Mouse (Mus musculus) spleen, adult 2 months (tissue): ENCODE results near the gene Ick. TPM values are rescaled to one million over a fixed set of nuclear protein-coding genes. Genes with fewer than 3 reads are reported as not detected.
"Not testable (repeated sequence)": the region's sequence is repeated elsewhere in the genome, so short reads cannot be mapped to it uniquely, and the experiment has no call there.

ENCODE experiments used
- DNase-seq, 2 experiments: peaks; one replicate each; pipeline versions ENCODE4 v3.0.0 to v3.0.0-alpha.2; 2012 to 2021; ENCODE audit warnings: low spot score in 2 of 2, low read depth in 1 of 2
- H3K27ac ChIP-seq: fragments of 200-500 bp; 2 replicates; pipeline ENCODE4 v1.5.1; 2012; ENCODE audit warnings: low read length, inconsistent platforms; ENCODE audit not compliant: insufficient read depth
- H3K27me3 ChIP-seq: fragments of 200-500 bp; 2 replicates; pipeline ENCODE4 v1.6.1; 2012; ENCODE audit warnings: mild to moderate bottlenecking, moderate library complexity, low read length, inconsistent platforms; ENCODE audit not compliant: control insufficient read depth, insufficient read depth
- H3K36me3 ChIP-seq: fragments of 200-500 bp; 2 replicates; pipeline ENCODE4 v1.6.1; 2012; ENCODE audit warnings: mild to moderate bottlenecking, low read length, inconsistent platforms; ENCODE audit not compliant: control insufficient read depth, insufficient read depth
- H3K4me1 ChIP-seq: fragments of 200-500 bp; 2 replicates; pipeline ENCODE4 v1.6.1; 2011; ENCODE audit warnings: inconsistent platforms; ENCODE audit not compliant: control insufficient read depth, insufficient read depth, insufficient read length
- H3K4me3 ChIP-seq: fragments of 200-500 bp; 2 replicates; pipeline ENCODE4 v1.5.1; 2011; ENCODE audit warnings: mild to moderate bottlenecking, inconsistent platforms; ENCODE audit not compliant: insufficient read depth, insufficient read length; ENCODE audit errors: extremely low read depth
- CTCF ChIP-seq: fragments of 200-500 bp; IDR thresholded peaks from 2 replicates; pipeline ENCODE4 v1.5.1; 2011; ENCODE audit warnings: mild to moderate bottlenecking, inconsistent platforms; ENCODE audit not compliant: insufficient read depth, insufficient read length, insufficient replicate concordance; ENCODE audit errors: extremely low read depth
- POLR2A ChIP-seq: fragments of 200-500 bp; IDR thresholded peaks from 2 replicates; pipeline ENCODE4 v1.6.1; 2011; ENCODE audit warnings: low read depth, low read length, inconsistent platforms
- WGBS: fragments of 180-500 bp; shearing (Covaris S2); methylation state at CpG from one replicate; pipeline ENCODE4 v1.1.7; 2018; 5-methylcytosine and 5-hydroxymethylcytosine counted together
- polyA plus RNA-seq: library from polyadenylated mRNA; depleted of rRNA; stranded (reverse); fragments of >200 nt; gene quantifications from 2 replicates; pipeline ENCODE4 v1.2.3, GENCODE M21; 2012; rRNA removed

The Ick gene
- 3.0 and 4.0 TPM in 2 replicates for polyA plus RNA-seq

DNA sequence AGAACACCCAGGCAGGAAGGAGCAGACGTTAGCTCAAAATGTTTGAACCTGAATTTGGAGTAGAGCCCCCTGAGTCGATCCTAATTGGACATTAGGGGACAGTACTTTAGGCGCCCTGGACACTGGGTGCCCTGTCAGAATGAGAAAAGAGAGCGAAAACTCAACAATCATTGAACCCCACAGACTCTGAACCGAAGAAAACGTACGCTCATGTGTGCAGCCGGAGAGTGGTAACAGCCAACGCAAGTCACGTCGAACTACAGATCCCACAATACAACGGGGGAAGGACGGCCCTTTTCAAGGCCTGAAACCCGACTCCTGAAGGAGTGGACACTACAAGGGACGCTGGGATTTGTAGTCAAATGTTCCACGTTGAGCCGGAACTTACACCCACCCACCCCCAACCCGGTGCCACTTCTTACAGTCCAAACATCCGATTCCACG, at the start of gene Ick, which contains the start of gene Fbxo9:
TSS of gene Ick (plus strand) at position 397 of the 444 bp plus-strand sequence.
TSS of gene Fbxo9 (minus strand) at position 270 of the 444 bp plus-strand sequence.
- WGBS: 0% methylated on average over 20 of the region's 20 CpGs
- peak; percentile 87 to 93 for DNase-seq
- Histone ChIP-seq H3K27me3 (no peaks in the 10 kb centered on the region), H3K4me1 (no peaks in the 10 kb centered on the region; the same call in 1 of the 2 replicates), H3K27ac (peak within 1 kb of the TSS; percentile 96), H3K36me3 (no peaks in the 10 kb centered on the region), H3K4me3 (peak within 1 kb of the TSS; percentile 81)
- TF ChIP-seq CTCF (no peak), POLR2A (no peak)

DNA sequence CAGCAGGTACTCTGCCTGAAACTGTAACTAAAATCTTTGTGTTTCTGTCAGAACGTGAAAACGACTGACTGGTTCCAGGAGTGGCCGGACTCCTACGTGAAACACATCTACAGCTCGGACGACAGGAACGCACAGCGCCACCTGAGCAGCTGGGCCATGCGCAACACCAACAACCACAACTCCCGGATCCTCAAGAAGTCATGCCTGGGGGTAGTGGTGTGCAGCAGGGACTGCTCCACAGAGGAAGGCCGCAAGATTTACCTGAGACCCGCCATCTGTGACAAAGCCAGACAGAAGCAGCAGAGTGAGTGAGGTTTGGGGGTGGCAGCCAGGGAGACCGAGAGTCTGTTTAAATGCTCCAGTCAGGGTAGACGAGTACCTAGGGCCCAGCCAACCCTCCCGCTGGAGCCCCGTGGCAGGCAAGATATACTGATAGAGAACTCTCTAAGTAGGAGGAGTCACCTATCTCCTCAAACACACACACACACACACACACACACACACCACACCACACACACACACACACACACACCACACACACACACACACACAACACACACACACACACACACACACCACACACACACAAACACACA, 49.4 kb upstream of the Ick start:
- DNase-seq: no peak
- WGBS: 88% methylated on average over 16 of the region's 16 CpGs
- H3K27me3 ChIP-seq: no peaks in the 10 kb centered on the region
- H3K4me1 ChIP-seq: no peaks in the 10 kb centered on the region
- H3K27ac ChIP-seq: no peak overlapping the region
- no peak overlapping the region for H3K4me3 ChIP-seq
- TF ChIP-seq POLR2A (no peak), CTCF (no peak)
- no peaks in the 10 kb centered on the region for H3K36me3 ChIP-seq

DNA sequence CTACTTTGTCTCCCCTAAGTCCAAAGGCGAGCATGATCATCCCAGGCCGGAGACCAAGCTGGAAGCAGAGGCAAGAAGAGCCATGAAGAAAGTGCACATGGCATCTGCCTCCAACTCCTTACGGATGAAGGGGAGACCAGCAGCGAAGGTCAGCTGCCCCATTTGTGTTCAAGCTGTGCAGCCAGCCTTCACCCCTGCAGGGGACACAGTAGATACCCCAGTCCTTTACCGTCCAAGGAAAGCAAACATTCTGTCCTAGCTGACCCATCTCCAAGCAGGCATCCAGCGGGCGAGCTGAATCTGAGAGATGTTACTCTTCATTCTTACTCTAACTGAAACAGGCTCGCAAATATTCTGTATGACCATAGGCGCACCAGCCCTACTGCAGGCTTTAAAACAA, 46.6 kb upstream of the Ick start:
- DNase-seq: no peak
- Histone ChIP-seq H3K27me3 (no peaks in the 10 kb centered on the region), H3K4me1 (no peaks in the 10 kb centered on the region), H3K4me3 (no peak overlapping the region), H3K27ac (no peak overlapping the region), H3K36me3 (no peaks in the 10 kb centered on the region)
- TF ChIP-seq POLR2A (no peak), CTCF (no peak)
- WGBS: 93% methylated on average over 9 of the region's 9 CpGs

DNA sequence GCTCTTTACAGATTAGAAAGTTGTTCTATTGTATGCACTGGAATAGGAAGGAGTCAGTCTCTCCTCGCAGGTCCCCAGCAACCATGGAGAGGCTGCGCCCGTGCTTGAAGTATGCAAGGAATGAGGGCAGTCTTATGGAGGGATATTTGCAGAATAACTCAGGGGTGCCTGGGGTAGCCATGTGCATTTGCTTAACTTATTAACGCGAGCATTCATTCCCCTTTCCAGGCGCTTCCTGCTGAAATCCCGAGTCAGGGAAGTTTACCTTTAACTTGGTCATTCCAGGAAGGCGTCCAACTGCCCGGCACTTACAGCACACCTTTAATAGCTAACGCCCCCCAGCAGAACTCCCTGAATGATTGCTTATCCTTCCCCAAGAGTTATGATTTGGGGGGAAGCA, 44.9 kb upstream of the Ick start:
- Histone ChIP-seq H3K27me3 (no peaks in the 10 kb centered on the region), H3K4me3 (no peak overlapping the region), H3K4me1 (no peaks in the 10 kb centered on the region), H3K36me3 (no peaks in the 10 kb centered on the region), H3K27ac (no peak overlapping the region)
- TF ChIP-seq POLR2A (no peak), CTCF (no peak)
- WGBS: 85% methylated on average over 10 of the region's 10 CpGs
- DNase-seq: no peak

DNA sequence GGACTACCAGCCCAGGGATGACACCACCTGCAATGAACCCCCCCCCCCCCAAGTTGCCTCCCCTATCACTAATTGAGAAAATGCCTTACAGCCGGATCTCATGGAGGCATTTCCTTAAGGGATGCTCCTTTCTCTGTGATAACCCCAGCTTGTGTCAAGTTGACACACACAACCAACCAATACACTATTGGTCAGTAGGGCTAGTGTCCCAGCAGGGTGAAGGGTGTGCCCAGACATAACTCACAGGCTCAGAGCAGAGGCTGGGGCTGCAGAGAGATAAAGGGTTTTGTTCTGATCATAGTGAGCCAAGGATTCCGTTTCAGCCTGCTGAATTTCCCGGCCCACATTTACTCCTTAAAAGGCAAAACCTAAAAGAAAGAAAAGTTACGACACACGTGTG, 38.5 kb upstream of the Ick start:
- Histone ChIP-seq H3K27me3 (no peaks in the 10 kb centered on the region), H3K4me1 (peaks cover 2% of the 10 kb centered on the region; the same call in 1 of the 2 replicates), H3K36me3 (no peaks in the 10 kb centered on the region), H3K4me3 (no peak overlapping the region), H3K27ac (no peak overlapping the region)
- DNase-seq: no peak
- TF ChIP-seq CTCF (no peak), POLR2A (no peak)
- WGBS: 59% methylated on average over 5 of the region's 5 CpGs

DNA sequence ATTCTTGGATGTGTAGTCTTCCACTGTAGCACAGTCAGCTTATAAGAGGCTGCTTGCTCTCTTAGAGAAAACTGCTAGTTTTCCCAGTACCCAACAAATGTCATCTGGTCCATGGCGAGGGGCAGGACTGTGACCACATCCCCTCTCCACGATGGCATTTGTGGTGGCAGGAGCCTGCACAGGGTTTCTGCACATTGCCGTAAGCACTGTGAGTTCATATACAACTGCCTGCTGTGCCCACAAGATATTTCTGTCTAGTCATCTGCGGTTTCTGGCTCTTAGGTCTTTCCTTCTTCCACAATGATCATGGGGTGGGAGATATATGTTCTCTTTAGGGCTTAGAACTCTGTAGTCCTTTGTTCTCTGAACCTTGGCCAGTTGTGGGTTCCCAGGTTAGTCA, 37.4 kb upstream of the Ick start:
- Histone ChIP-seq H3K36me3 (no peaks in the 10 kb centered on the region), H3K27ac (no peak overlapping the region), H3K4me1 (peaks cover 2% of the 10 kb centered on the region; the same call in 1 of the 2 replicates), H3K27me3 (no peaks in the 10 kb centered on the region), H3K4me3 (no peak overlapping the region)
- no peak for TF ChIP-seq CTCF
- no peak for TF ChIP-seq POLR2A
- WGBS: 34% methylated on average over 4 of the region's 4 CpGs
- DNase-seq: no peak

DNA sequence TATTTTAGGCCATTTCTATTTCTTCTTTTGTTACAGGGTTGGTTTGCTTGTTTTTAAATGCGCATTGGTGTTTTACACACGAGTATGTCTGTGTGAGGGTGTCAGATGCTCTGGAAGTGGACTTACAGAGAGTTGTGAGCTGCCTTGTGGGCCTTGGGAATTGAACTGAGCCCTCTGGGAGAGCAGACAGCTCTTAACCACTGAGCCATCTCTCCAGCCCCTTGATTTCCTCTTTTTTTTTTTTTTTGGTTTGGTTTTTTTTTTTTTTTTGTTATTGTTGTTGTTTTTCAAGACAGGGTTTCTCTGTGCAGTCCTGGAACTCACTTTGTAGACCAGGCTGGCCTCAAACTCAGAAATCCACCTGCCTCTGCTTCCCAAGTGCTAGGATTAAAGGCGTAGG, 35.7 kb upstream of the Ick start:
- H3K4me1 ChIP-seq, H3K27ac ChIP-seq, H3K4me3 ChIP-seq, H3K27me3 ChIP-seq, DNase-seq, H3K36me3 ChIP-seq: not testable (repeated sequence)
- WGBS: 62% methylated on average over 3 of the region's 3 CpGs
